Mouse (Mus musculus) brain, embryonic 14.5 days (tissue): ENCODE data around the gene Lmod3. TPM values are rescaled to one million over a fixed set of nuclear protein-coding genes. Genes with fewer than 3 reads are reported as not detected.

Experiments used
- DNase-seq: peaks from one replicate; pipeline ENCODE4 v3.0.0-alpha.2; 2011; ENCODE audit warnings: low read depth
- CTCF ChIP-seq: fragments of 200-500 bp; IDR thresholded peaks from 2 replicates; pipeline ENCODE4 v1.5.1; 2012; ENCODE audit warnings: inconsistent platforms, mild to moderate bottlenecking, moderate library complexity, borderline replicate concordance; ENCODE audit not compliant: insufficient read depth, insufficient read length; ENCODE audit errors: extremely low read depth
- POLR2A ChIP-seq: fragments of 200-500 bp; IDR thresholded peaks from 2 replicates; pipeline ENCODE4 v1.6.1; 2012; ENCODE audit warnings: mild to moderate bottlenecking, inconsistent platforms, borderline replicate concordance; ENCODE audit not compliant: poor library complexity, insufficient read depth, insufficient read length, severe bottlenecking; ENCODE audit errors: extremely low read depth
- polyA plus RNA-seq: library from polyadenylated mRNA; depleted of rRNA; stranded (reverse); fragments of >200 nt; gene quantifications from 2 replicates; pipeline ENCODE4 v1.2.3, GENCODE M21; 2012

The Lmod3 gene
- polyA plus RNA-seq, 1 experiment: 0.05 TPM

DNA sequence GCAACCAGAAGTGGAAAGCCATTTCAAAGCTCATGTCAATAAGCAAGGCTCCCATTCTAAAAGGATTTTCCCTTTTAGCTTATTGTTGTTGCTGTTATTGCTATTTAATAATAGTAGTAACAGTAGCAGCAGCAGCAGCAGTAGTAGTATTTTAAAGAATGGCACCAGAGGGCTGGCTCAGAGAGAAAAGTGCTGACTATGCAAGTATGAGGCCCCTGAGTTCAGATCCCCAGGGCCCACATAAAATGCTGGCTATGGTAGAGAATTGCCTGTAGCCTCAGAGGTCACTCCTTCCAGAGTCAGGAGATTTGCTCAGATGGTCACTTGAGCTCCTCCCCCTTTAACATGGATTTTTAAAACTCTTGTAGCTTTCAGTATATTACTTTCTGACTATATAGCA lies 7.4 kb downstream of the Lmod3 start:
- no peak for DNase-seq
- no peak for TF ChIP-seq CTCF
- no peak for TF ChIP-seq POLR2A

GRCm38 (mm10) chr6:97242522-97242921 lies 10.0 kb downstream of the Lmod3 start:
- no peak for TF ChIP-seq CTCF
- TF ChIP-seq POLR2A: no peak
- DNase-seq: no peak

DNA sequence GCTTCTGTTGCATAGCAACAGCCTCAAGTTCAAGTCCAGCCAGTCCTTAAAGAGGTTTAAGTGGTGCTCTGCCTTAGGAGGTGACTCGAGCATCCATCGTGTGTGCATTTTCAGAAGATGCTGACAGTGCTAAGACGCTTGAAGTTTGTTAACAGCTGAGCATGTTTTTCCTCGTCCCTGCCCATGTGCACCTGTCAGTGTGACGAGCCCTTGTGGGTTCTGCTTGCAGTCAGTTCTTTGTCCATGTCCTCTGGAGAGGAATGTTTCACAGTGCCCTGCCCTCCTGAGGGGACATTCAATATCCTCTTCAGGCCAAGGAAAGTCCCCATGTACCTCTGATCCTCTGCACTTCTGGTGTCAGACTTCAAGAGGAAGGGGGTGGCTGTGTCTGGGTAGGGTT lies 12.5 kb downstream of the Lmod3 start:
- no peak for TF ChIP-seq CTCF
- no peak for TF ChIP-seq POLR2A
- DNase-seq: no peak

GRCm38 (mm10) chr6:97239360-97239759 lies 13.2 kb downstream of the Lmod3 start:
- DNase-seq: no peak
- peak; percentile 12; the same call in 1 of the 2 replicates for TF ChIP-seq CTCF
- no peak for TF ChIP-seq POLR2A

- DNase-seq: no peak
- no peak for TF ChIP-seq CTCF
- no peak for TF ChIP-seq POLR2A
Measured at GRCm38 (mm10) chr6:97236088-97236487, 16.5 kb downstream of the Lmod3 start.

- TF ChIP-seq POLR2A (no peak), CTCF (no peak)
- no peak for DNase-seq
Measured at GRCm38 (mm10) chr6:97234911-97235668, 17.5 kb downstream of the Lmod3 start.

GRCm38 (mm10) chr6:97227067-97227847 lies 25.3 kb downstream of the Lmod3 start:
- DNase-seq: no peak
- TF ChIP-seq CTCF: no peak
- no peak for TF ChIP-seq POLR2A

GRCm38 (mm10) chr6:97226083-97226491 lies 26.5 kb downstream of the Lmod3 start:
- peak; percentile 47 for DNase-seq
- TF ChIP-seq CTCF (no peak), POLR2A (no peak)

DNA sequence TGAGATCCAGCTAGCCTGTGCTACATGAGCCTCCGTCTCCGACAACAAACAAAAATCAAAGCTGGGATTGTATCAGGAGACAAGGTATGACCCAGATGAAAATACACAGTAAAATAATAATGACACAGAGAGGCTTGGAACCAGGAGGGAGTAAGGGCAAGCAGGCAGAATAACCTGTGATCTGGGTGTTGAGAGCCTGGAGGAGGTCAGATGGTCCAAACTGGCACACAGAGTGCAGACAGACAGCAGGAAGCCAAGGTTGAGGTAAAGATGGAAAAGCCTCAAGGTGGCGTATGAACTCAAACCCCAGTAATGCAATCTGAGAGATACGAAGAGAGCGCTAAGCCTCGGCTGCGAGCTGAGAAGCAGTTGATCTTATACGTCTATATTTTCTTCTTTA lies 28.1 kb downstream of the Lmod3 start:
- no peak for TF ChIP-seq CTCF
- TF ChIP-seq POLR2A: no peak
- no peak for DNase-seq

- TF ChIP-seq CTCF (no peak), POLR2A (no peak)
- no peak for DNase-seq
Measured at GRCm38 (mm10) chr6:97223566-97223965, 29.0 kb downstream of the Lmod3 start.

DNA sequence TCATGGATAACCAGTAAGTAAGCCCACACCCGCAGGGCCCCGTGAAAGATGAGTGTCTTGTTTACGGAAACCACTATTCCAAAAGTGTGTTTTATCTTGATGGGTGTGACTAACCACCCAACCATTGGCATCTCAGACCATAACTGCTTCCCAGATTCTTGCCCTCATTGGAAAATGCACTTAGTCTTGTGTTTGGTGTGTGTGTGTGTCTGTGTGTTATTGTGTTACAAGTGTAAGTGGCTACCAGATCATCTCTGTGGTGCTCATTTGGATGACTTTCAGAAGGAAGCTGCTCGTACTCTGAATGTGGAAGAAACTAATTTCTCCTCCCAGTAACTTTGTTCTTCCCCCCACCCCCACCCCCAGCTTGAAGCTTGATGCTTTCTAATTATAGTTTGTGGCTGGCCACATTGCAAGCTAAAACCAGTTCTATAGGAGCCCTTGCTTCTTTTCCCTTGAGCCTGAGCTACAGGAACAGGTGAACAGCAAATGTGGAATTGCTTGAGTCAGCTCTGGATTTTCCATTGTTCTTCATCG lies 29.6 kb downstream of the Lmod3 start:
- TF ChIP-seq POLR2A (no peak), CTCF (no peak)

More for the DNA sequence above, 29.6 kb downstream of the Lmod3 start:
- no peak for DNase-seq
